Mouse (Mus musculus): ENCODE measurements around the gene Zc3h18. TPM values are rescaled to one million over a fixed set of nuclear protein-coding genes. Genes with fewer than 3 reads are reported as not detected.

Gene Zc3h18
- polyA plus RNA-seq, 1 experiment from 2014 or later: 44.3 TPM

GRCm38 (mm10) chr8:122359111-122359775, 17.2 kb upstream of the Zc3h18 start:
- H3K27ac ChIP-seq: no peak overlapping the region
- no peak overlapping the region for H3K4me3 ChIP-seq (ENCODE audit: inconsistent target)
- H3K36me3 ChIP-seq (ENCODE audit: inconsistent target): no peaks in the 10 kb centered on the region
- H3K79me2 ChIP-seq (ENCODE audit: inconsistent target): no peaks in the 10 kb centered on the region
- WGBS (ENCODE audit: missing documents): 94% methylated on average over 15 of the region's 15 CpGs

GRCm38 (mm10) chr8:122360696-122361416, 15.6 kb upstream of the Zc3h18 start, which contains the start of gene Trhr2:
Trhr2 (minus strand) TSS chr8:122360746.
- 89% methylated on average over 7 of the region's 7 CpGs for WGBS (ENCODE audit: missing documents)
- H3K36me3 ChIP-seq (ENCODE audit: inconsistent target): no peaks in the 10 kb centered on the region
- no peaks in the 10 kb centered on the region for H3K79me2 ChIP-seq (ENCODE audit: inconsistent target)
- H3K4me3 ChIP-seq (ENCODE audit: inconsistent target): no peak within 1 kb of the TSS
- no peak within 1 kb of the TSS for H3K27ac ChIP-seq

GRCm38 (mm10) chr8:122362271-122362670, 14.1 kb upstream of the Zc3h18 start:
- H3K4me3 ChIP-seq (ENCODE audit: inconsistent target): no peak overlapping the region
- 82% methylated on average over 5 of the region's 5 CpGs for WGBS (ENCODE audit: missing documents)
- H3K27ac ChIP-seq: no peak overlapping the region
- no peaks in the 10 kb centered on the region for H3K36me3 ChIP-seq (ENCODE audit: inconsistent target)
- H3K79me2 ChIP-seq (ENCODE audit: inconsistent target): no peaks in the 10 kb centered on the region

- Histone ChIP-seq H3K79me2 (ENCODE audit: inconsistent target) (no peaks in the 10 kb centered on the region), H3K27ac (no peak overlapping the region), H3K36me3 (ENCODE audit: inconsistent target) (no peaks in the 10 kb centered on the region), H3K4me3 (ENCODE audit: inconsistent target) (no peak overlapping the region)
- 71% methylated on average over 7 of the region's 8 CpGs for WGBS (ENCODE audit: missing documents)
Observed at GRCm38 (mm10) chr8:122362967-122363366, 13.4 kb upstream of the Zc3h18 start.

GRCm38 (mm10) chr8:122368494-122368893, 7.9 kb upstream of the Zc3h18 start:
- 90% methylated on average over 7 of the region's 10 CpGs for WGBS (ENCODE audit: missing documents)
- no peak overlapping the region for H3K4me3 ChIP-seq (ENCODE audit: inconsistent target)

GRCm38 (mm10) chr8:122369665-122370064, 6.7 kb upstream of the Zc3h18 start:
- H3K36me3 ChIP-seq (ENCODE audit: inconsistent target): no peaks in the 10 kb centered on the region
- no peak overlapping the region for H3K27ac ChIP-seq
- no peak overlapping the region for H3K4me3 ChIP-seq (ENCODE audit: inconsistent target)
- 16% methylated on average over 9 of the region's 9 CpGs for WGBS (ENCODE audit: missing documents)
- H3K79me2 ChIP-seq (ENCODE audit: inconsistent target): no peaks in the 10 kb centered on the region

More at GRCm38 (mm10) chr8:122368494-122368893, 7.9 kb upstream of the Zc3h18 start:
- Histone ChIP-seq H3K36me3 (ENCODE audit: inconsistent target) (no peaks in the 10 kb centered on the region), H3K27ac (no peak overlapping the region), H3K79me2 (ENCODE audit: inconsistent target) (no peaks in the 10 kb centered on the region)

GRCm38 (mm10) chr8:122371706-122372105, 4.7 kb upstream of the Zc3h18 start:
- Histone ChIP-seq H3K4me3 (ENCODE audit: inconsistent target) (no peak overlapping the region), H3K79me2 (ENCODE audit: inconsistent target) (no peaks in the 10 kb centered on the region), H3K27ac (no peak overlapping the region), H3K36me3 (ENCODE audit: inconsistent target) (no peaks in the 10 kb centered on the region)
- 87% methylated on average over 6 of the region's 6 CpGs for WGBS (ENCODE audit: missing documents)

- peaks cover 10% of the 10 kb centered on the region for H3K36me3 ChIP-seq (ENCODE audit: inconsistent target)
- 95% methylated on average over 7 of the region's 7 CpGs for WGBS (ENCODE audit: missing documents)
- peaks cover 34% of the 10 kb centered on the region for H3K79me2 ChIP-seq (ENCODE audit: inconsistent target)
- no peak overlapping the region for H3K27ac ChIP-seq
- H3K4me3 ChIP-seq (ENCODE audit: inconsistent target): no peak overlapping the region
Observed at GRCm38 (mm10) chr8:122375320-122375719, 1.1 kb upstream of the Zc3h18 start.

GRCm38 (mm10) chr8:122375751-122376364, 551 bp upstream of the Zc3h18 start:
- Histone ChIP-seq H3K36me3 (ENCODE audit: inconsistent target) (peaks cover 12% of the 10 kb centered on the region), H3K4me3 (ENCODE audit: inconsistent target) (peak overlapping the region; percentile 56), H3K27ac (peak overlapping the region; percentile 67), H3K79me2 (ENCODE audit: inconsistent target) (peaks cover 39% of the 10 kb centered on the region)
- 29% methylated on average over 13 of the region's 13 CpGs for WGBS (ENCODE audit: missing documents)

GRCm38 (mm10) chr8:122383039-122383438, 6.6 kb downstream of the Zc3h18 start:
- Histone ChIP-seq H3K79me2 (ENCODE audit: inconsistent target) (peaks cover 86% of the 10 kb centered on the region), H3K36me3 (ENCODE audit: inconsistent target) (peaks cover 62% of the 10 kb centered on the region), H3K27ac (no peak overlapping the region), H3K4me3 (ENCODE audit: inconsistent target) (no peak overlapping the region)
- 91% methylated on average over 4 of the region's 4 CpGs for WGBS (ENCODE audit: missing documents)

GRCm38 (mm10) chr8:122389357-122389756, 12.9 kb downstream of the Zc3h18 start:
- H3K36me3 ChIP-seq (ENCODE audit: inconsistent target): peaks cover 62% of the 10 kb centered on the region
- H3K4me3 ChIP-seq (ENCODE audit: inconsistent target): no peak overlapping the region

GRCm38 (mm10) chr8:122390758-122391157, 14.3 kb downstream of the Zc3h18 start:
- H3K4me3 ChIP-seq (ENCODE audit: inconsistent target): no peak overlapping the region
- H3K36me3 ChIP-seq (ENCODE audit: inconsistent target): peaks cover 62% of the 10 kb centered on the region
- 70% methylated on average over 3 of the region's 3 CpGs for WGBS (ENCODE audit: missing documents)
- peaks cover 28% of the 10 kb centered on the region; the same call in 1 of the 2 replicates for H3K79me2 ChIP-seq (ENCODE audit: inconsistent target)
- no peak overlapping the region for H3K27ac ChIP-seq

More at GRCm38 (mm10) chr8:122389357-122389756, 12.9 kb downstream of the Zc3h18 start:
- Histone ChIP-seq H3K27ac (no peak overlapping the region), H3K79me2 (ENCODE audit: inconsistent target) (peaks cover 34% of the 10 kb centered on the region)
- 96% methylated on average over 3 of the region's 3 CpGs for WGBS (ENCODE audit: missing documents)

- Histone ChIP-seq H3K36me3 (ENCODE audit: inconsistent target) (peaks cover 50% of the 10 kb centered on the region), H3K79me2 (ENCODE audit: inconsistent target) (peaks cover 19% of the 10 kb centered on the region; the same call in 1 of the 2 replicates), H3K4me3 (ENCODE audit: inconsistent target) (no peak overlapping the region), H3K27ac (no peak overlapping the region)
Observed at GRCm38 (mm10) chr8:122393717-122394116, 17.3 kb downstream of the Zc3h18 start.

GRCm38 (mm10) chr8:122395291-122395690, 18.9 kb downstream of the Zc3h18 start:
- WGBS (ENCODE audit: missing documents): 95% methylated on average over 6 of the region's 6 CpGs
- Histone ChIP-seq H3K4me3 (ENCODE audit: inconsistent target) (no peak overlapping the region), H3K36me3 (ENCODE audit: inconsistent target) (peaks cover 55% of the 10 kb centered on the region), H3K27ac (no peak overlapping the region), H3K79me2 (ENCODE audit: inconsistent target) (peaks cover 19% of the 10 kb centered on the region; the same call in 1 of the 2 replicates)

- H3K79me2 ChIP-seq (ENCODE audit: inconsistent target): peaks cover 19% of the 10 kb centered on the region; the same call in 1 of the 2 replicates
- H3K27ac ChIP-seq: no peak overlapping the region
- H3K4me3 ChIP-seq (ENCODE audit: inconsistent target): no peak overlapping the region
- peaks cover 83% of the 10 kb centered on the region for H3K36me3 ChIP-seq (ENCODE audit: inconsistent target)
- 93% methylated on average over 9 of the region's 9 CpGs for WGBS (ENCODE audit: missing documents)
Observed at GRCm38 (mm10) chr8:122398186-122398585, 21.8 kb downstream of the Zc3h18 start.
